In the genomic region with DNA sequence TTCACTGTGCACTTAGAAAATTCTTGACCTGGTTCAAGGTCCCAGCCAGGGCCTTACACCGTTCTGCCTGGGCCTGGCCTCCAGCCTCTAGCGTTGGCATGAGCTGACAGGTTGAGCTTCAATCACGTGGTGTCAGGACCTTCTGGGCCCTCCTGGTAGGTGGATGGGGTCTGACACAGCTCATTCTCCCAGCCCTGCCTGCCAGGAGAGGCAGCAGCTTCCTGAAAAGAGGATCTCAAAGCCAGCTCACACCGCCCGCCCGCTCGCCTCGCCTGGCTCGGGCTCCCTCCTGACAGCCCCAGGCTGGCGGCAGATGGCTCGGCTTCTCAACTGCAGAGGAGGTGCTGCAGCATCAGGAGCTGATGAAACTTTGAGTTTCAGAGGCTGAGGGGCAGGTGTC, we compare ENCODE assay signal across 9 mouse cellular contexts.
DNase-seq lines count a peak whose midpoint lies in the region; ATAC-seq lines count a peak whose summit lies in the region.
"Had no signal": no experiment of that assay in that cellular context is flagged by ENCODE, and none has a peak within 500 bp of the region (broad histone marks: within the 10 kb centered on the region; RNA-seq: fewer than 3 reads in every experiment).

No protein-coding gene starts in this region.

- 15% methylated on average over 11 of the region's 11 CpGs for WGBS in kidney, embryonic 14.5 days

- H3K27me3 ChIP-seq in kidney, embryonic 14.5 days (ENCODE audit: control insufficient read depth, insufficient read depth, low read length), result peaks cover 23% of the 10 kb centered on the region; the same call in 1 of the 2 replicates

- H3K36me3 ChIP-seq in kidney, embryonic 14.5 days (ENCODE audit: control insufficient read depth, insufficient read depth, low read length), result no peaks in the 10 kb centered on the region

- intact Hi-C loops in heart, postnatal 10 days (cut with DNase I), result no loop called here

- no peak overlapping the region for H3K9ac ChIP-seq in kidney, embryonic 14.5 days (ENCODE audit: low read depth, low read length)

- H3K9me3 ChIP-seq in kidney, embryonic 14.5 days (ENCODE audit: control insufficient read depth, low read length), result no peaks in the 10 kb centered on the region

- H3K4me3 ChIP-seq in kidney, embryonic 14.5 days (ENCODE audit: low read length), result no peak overlapping the region
- H3K4me3 ChIP-seq: myocyte had no signal

- peak; percentile 68 for DNase-seq in R1 (ENCODE audit: low read depth, low spot score)
- peak; percentile 42 to 46 for DNase-seq in cerebellum, adult 18-20 months
- peak; percentile 68 to 84 for DNase-seq in frontal cortex, adult 2 months (ENCODE audit: extremely low spot score in 1 of 2, low spot score in 1 of 2)
- DNase-seq in left cerebral cortex, adult 8-10 months (ENCODE audit: low spot score in 2 of 2), result peak; percentile 21 to 83
- peak; percentile 78 for DNase-seq in right cerebral cortex, postnatal 14 days
- no peak for DNase-seq in heart, postnatal 10 days

- no peak overlapping the region for H3K4me2 ChIP-seq in kidney, embryonic 14.5 days (replicated peaks; ENCODE audit: low read depth, low read length)

- ATAC-seq in kidney, embryonic 14.5 days (ENCODE audit: low FRiP score, low TSS enrichment), result no peak
- ATAC-seq in megakaryocyte, adult 5-6 weeks (ENCODE audit: poor library complexity, severe bottlenecking), result no peak

- H3K4me1 ChIP-seq in kidney, embryonic 14.5 days (ENCODE audit: control insufficient read depth, insufficient read depth, low read length), result no peaks in the 10 kb centered on the region

- H3K27ac ChIP-seq in kidney, embryonic 14.5 days (ENCODE audit: low read depth, low read length), result no peak overlapping the region

Comparison
In these comparisons a context has a peak if more than half of its experiments do, and no peak if none do; other contexts are left out.
1. DNase-seq: peak in R1 (single experiment), cerebellum, adult 18-20 months (2 of 2), frontal cortex, adult 2 months (2 of 2), left cerebral cortex, adult 8-10 months (2 of 2) and right cerebral cortex, postnatal 14 days (single experiment); none in heart, postnatal 10 days (0 of 2).